In genomic region chr6:144197209-144198119, GRCm38 (mm10) we compare ENCODE assay signal across 29 mouse cellular contexts.
DNase-seq lines count a peak whose midpoint lies in the region; ATAC-seq and TF ChIP-seq lines count a peak whose summit lies in the region.
"Had no signal": no experiment of that assay in that cellular context is flagged by ENCODE, and none has a peak within 500 bp of the region (broad histone marks: within the 10 kb centered on the region; RNA-seq: fewer than 3 reads in every experiment).

No protein-coding gene starts in this region.

- no peaks in the 10 kb centered on the region for H3K36me3 ChIP-seq in liver, embryonic 14.5 days (replicated peaks; ENCODE audit: control insufficient read depth, insufficient read depth, low read depth)
- no peaks in the 10 kb centered on the region for H3K36me3 ChIP-seq in liver, embryonic 12.5 days
- H3K36me3 ChIP-seq in forebrain, embryonic 12.5 days (replicated peaks) = no peaks in the 10 kb centered on the region
- H3K36me3 ChIP-seq in forebrain, postnatal 0 days (ENCODE audit: insufficient read depth) = no peaks in the 10 kb centered on the region
- H3K36me3 ChIP-seq: embryonic facial prominence, embryonic 15.5 days; heart, embryonic 12.5 days; kidney, embryonic 15.5 days; limb, embryonic 13.5 days had no signal

- intact Hi-C loops in heart, postnatal 25 days (cut with DNase I) = no loop called here

- no peak overlapping the region for H3K4me2 ChIP-seq in liver, embryonic 14.5 days (ENCODE audit: low read depth)
- H3K4me2 ChIP-seq in liver, embryonic 12.5 days = no peak overlapping the region
- H3K4me2 ChIP-seq in forebrain, embryonic 12.5 days = no peak overlapping the region
- peak overlapping the region; percentile 6; the same call in 1 of the 2 replicates for H3K4me2 ChIP-seq in forebrain, postnatal 0 days (ENCODE audit: low read depth)
- H3K4me2 ChIP-seq: embryonic facial prominence, embryonic 15.5 days; heart, embryonic 12.5 days; kidney, embryonic 15.5 days; limb, embryonic 13.5 days had no signal

- 68% methylated on average over 16 of the region's 16 CpGs for WGBS in liver, embryonic 14.5 days (ENCODE audit: insufficient replicate concordance)
- WGBS in liver, embryonic 12.5 days (ENCODE audit: insufficient replicate concordance) = 72% methylated on average over 16 of the region's 16 CpGs
- 54% methylated on average over 16 of the region's 16 CpGs for WGBS in forebrain, embryonic 12.5 days
- WGBS in forebrain, postnatal 0 days = 47% methylated on average over 16 of the region's 16 CpGs

- H3K27me3 ChIP-seq in liver, embryonic 14.5 days (ENCODE audit: control insufficient read depth, insufficient read depth, low read length) = no peaks in the 10 kb centered on the region
- H3K27me3 ChIP-seq in liver, embryonic 12.5 days (replicated peaks) = no peaks in the 10 kb centered on the region
- H3K27me3 ChIP-seq in forebrain, embryonic 12.5 days = no peaks in the 10 kb centered on the region
- H3K27me3 ChIP-seq in forebrain, postnatal 0 days (ENCODE audit: insufficient read depth, low read length) = no peaks in the 10 kb centered on the region
- H3K27me3 ChIP-seq: heart, embryonic 12.5 days; kidney, embryonic 15.5 days; limb, embryonic 13.5 days had no signal

- H3K9ac ChIP-seq in liver, embryonic 14.5 days (replicated peaks) = no peak overlapping the region
- H3K9ac ChIP-seq in liver, embryonic 12.5 days = no peak overlapping the region
- H3K9ac ChIP-seq in forebrain, embryonic 12.5 days = no peak overlapping the region; the same call in 1 of the 2 replicates
- no peak overlapping the region; the same call in 1 of the 2 replicates for H3K9ac ChIP-seq in forebrain, postnatal 0 days
- H3K9ac ChIP-seq: embryonic facial prominence, embryonic 15.5 days; heart, embryonic 12.5 days; kidney, embryonic 15.5 days; limb, embryonic 13.5 days had no signal

- H3K4me1 ChIP-seq in liver, embryonic 14.5 days (replicated peaks; ENCODE audit: control insufficient read depth in 2 of 2, insufficient read depth in 2 of 2, low read length in 1 of 2) = no peaks in the 10 kb centered on the region
- H3K4me1 ChIP-seq in liver, embryonic 12.5 days = no peaks in the 10 kb centered on the region
- peaks cover 27% of the 10 kb centered on the region for H3K4me1 ChIP-seq in forebrain, embryonic 12.5 days
- 0 out of 2 replicates have a peak, but pooled peaks cover 10% of the 10 kb centered on the region for H3K4me1 ChIP-seq in forebrain, postnatal 0 days (ENCODE audit: insufficient read depth)
- H3K4me1 ChIP-seq: heart, embryonic 12.5 days; kidney, embryonic 15.5 days had no signal

- no peak overlapping the region for H3K4me3 ChIP-seq in liver, embryonic 14.5 days (ENCODE audit: insufficient read depth in 1 of 2, low read depth in 2 of 2, low read length in 2 of 2)
- no peak overlapping the region for H3K4me3 ChIP-seq in liver, embryonic 12.5 days
- no peak overlapping the region for H3K4me3 ChIP-seq in forebrain, embryonic 12.5 days (replicated peaks)
- H3K4me3 ChIP-seq in forebrain, postnatal 0 days (ENCODE audit: low read depth, low read length) = no peak overlapping the region
- H3K4me3 ChIP-seq: embryonic facial prominence, embryonic 15.5 days; heart, adult 2 months; heart, embryonic 12.5 days; kidney, embryonic 15.5 days; limb, embryonic 13.5 days had no signal

- no peak for TF ChIP-seq CTCF in liver, embryonic 14.5 days (IDR thresholded peaks at IDR 0.05; ENCODE audit: low read depth)
- no peak for TF ChIP-seq CTCF in forebrain, postnatal 0 days (IDR thresholded peaks at IDR 0.05; ENCODE audit: low read depth)

- no peak overlapping the region for H3K27ac ChIP-seq in liver, embryonic 14.5 days
- no peak overlapping the region for H3K27ac ChIP-seq in liver, embryonic 12.5 days
- peak overlapping the region; percentile 61; the same call in 1 of the 2 replicates for H3K27ac ChIP-seq in forebrain, embryonic 12.5 days
- peak overlapping the region; percentile 35 for H3K27ac ChIP-seq in forebrain, postnatal 0 days (ENCODE audit: low read depth, low read length)
- H3K27ac ChIP-seq: embryonic facial prominence, embryonic 15.5 days; heart, adult 2 months; kidney, embryonic 15.5 days; limb, embryonic 13.5 days had no signal

- no peak for TF ChIP-seq EP300 in liver, embryonic 14.5 days (IDR thresholded peaks at IDR 0.05; ENCODE audit: low read depth)

- peak; percentile 81 for DNase-seq in heart, adult 11 months
- DNase-seq in heart, postnatal 25 days (ENCODE audit: low spot score) = no peak
- DNase-seq in liver, embryonic 14.5 days (ENCODE audit: low read depth in 3 of 3, low spot score in 3 of 3) = no peak
- no peak for DNase-seq in forebrain, postnatal 0 days
- no peak for DNase-seq in lung, postnatal 25 days (ENCODE audit: low spot score)
- DNase-seq in urinary bladder, postnatal 36 days (ENCODE audit: low spot score in 2 of 2) = no peak
- DNase-seq: adrenal gland, postnatal 10 days; cerebellum, adult 11 months; cerebellum, adult 9-10 months; embryo, embryonic 11 days; gastrocnemius, postnatal 25 days; heart, adult 2 months; kidney, adult 18-20 months; kidney, postnatal 36 days; layer of hippocampus, postnatal 36 days; lung, adult 2 months; lung, postnatal 10 days; midbrain, embryonic 14.5 days; right cerebral cortex, adult 18-20 months; spleen, adult 18-20 months; thymus, postnatal 25 days had no signal

- no peaks in the 10 kb centered on the region for H3K9me3 ChIP-seq in liver, embryonic 14.5 days (ENCODE audit: control insufficient read depth, low read length)
- H3K9me3 ChIP-seq in liver, embryonic 12.5 days (replicated peaks) = no peaks in the 10 kb centered on the region
- 0 out of 2 replicates have a peak, but pooled peaks cover under 1% of the 10 kb centered on the region for H3K9me3 ChIP-seq in forebrain, embryonic 12.5 days
- no peaks in the 10 kb centered on the region for H3K9me3 ChIP-seq in forebrain, postnatal 0 days (ENCODE audit: low read length)
- H3K9me3 ChIP-seq: embryonic facial prominence, embryonic 15.5 days; heart, embryonic 12.5 days; kidney, embryonic 15.5 days; limb, embryonic 13.5 days had no signal

- ATAC-seq in liver, embryonic 14.5 days (ENCODE audit: insufficient read depth) = 0 out of 2 replicates have a peak, but pooled peaks have one; percentile 3
- no peak for ATAC-seq in liver, embryonic 12.5 days
- peak; percentile 39; the same call in 1 of the 2 replicates for ATAC-seq in forebrain, embryonic 12.5 days (ENCODE audit: low FRiP score)
- no peak for ATAC-seq in forebrain, postnatal 0 days
- ATAC-seq: hindbrain, embryonic 16.5 days; Patski had no signal

Comparison
In these comparisons a context has a peak if more than half of its experiments do, and no peak if none do; other contexts are left out.
1. ATAC-seq: peak in liver, embryonic 14.5 days (single experiment) and forebrain, embryonic 12.5 days (single experiment); none in liver, embryonic 12.5 days (single experiment) and forebrain, postnatal 0 days (single experiment).
2. H3K27ac ChIP-seq: peak in forebrain, embryonic 12.5 days (single experiment) and forebrain, postnatal 0 days (single experiment); none in liver, embryonic 14.5 days (single experiment) and liver, embryonic 12.5 days (single experiment).